Mouse (Mus musculus): ENCODE measurements around the gene Cbwd1. TPM values are rescaled to one million over a fixed set of nuclear protein-coding genes. Genes with fewer than 3 reads are reported as not detected.

The Cbwd1 gene
- polyA plus RNA-seq, 1 experiment from 2014 or later = 16.3 TPM

DNA sequence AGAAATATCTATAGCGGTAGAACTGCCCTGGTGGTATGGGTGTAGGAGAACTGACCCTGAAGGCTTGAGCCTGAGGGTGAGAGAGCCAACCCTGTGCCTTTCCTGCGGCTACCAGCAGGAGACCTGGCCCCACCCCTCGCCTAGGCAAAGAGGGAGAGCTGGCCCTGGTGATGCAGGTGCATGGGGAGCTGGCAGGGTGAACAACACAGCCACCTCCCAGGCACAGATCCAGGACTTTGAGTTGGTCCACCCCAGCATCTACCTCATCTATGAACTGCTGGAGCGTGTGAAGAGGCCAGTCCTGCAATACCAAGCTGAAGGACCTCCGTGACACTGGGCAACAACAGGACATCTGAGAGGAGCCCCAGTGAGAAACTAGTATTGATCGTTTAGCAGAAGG is 32.1 kb upstream of the Cbwd1 start:
- peaks cover 27% of the 10 kb centered on the region for H3K27me3 ChIP-seq
- H3K4me3 ChIP-seq (replicated peaks) = no peak overlapping the region
- H3K9me3 ChIP-seq = no peaks in the 10 kb centered on the region
- H3K4me2 ChIP-seq (replicated peaks) = no peak overlapping the region
- no peak overlapping the region for H3K9ac ChIP-seq (replicated peaks)
- H3K27ac ChIP-seq = no peak overlapping the region
- no peaks in the 10 kb centered on the region for H3K36me3 ChIP-seq
- ATAC-seq = no peak
- 63% methylated on average over 6 of the region's 6 CpGs for WGBS
- H3K4me1 ChIP-seq (replicated peaks) = no peaks in the 10 kb centered on the region

DNA sequence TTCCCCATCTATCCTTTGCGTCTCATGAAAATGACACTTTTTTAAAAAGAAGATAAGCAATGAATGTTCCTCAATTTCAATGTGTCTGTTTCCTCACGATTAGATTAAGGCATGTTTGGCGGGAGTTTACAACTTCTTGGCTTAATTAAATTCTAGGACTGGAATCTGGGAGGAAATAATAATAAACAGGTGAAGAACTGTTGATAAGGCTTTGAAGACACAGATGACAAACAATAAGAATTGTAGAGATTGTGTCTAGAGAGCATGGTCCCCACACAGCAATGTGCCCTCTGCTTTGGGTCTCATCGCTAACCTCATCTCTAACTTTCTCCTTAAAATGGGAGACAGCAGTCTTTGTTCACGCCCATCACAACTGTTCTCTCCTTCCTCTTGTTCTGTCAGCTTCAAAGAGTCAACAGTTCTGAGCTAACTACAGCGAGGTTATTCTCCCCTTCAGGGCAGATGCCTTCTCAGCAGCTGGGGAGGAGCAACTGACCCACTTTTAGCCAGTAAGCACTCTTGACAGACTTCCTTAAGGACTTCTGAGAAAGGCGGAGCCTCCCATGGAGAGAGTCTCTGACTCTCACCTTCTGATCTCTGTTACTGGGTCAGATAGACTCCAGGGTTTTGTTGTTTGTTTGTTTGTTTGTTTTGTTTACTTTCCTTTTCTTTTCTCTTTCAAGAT is 28.9 kb upstream of the Cbwd1 start:
- no peak for ATAC-seq
- Histone ChIP-seq H3K4me3 (replicated peaks) (no peak overlapping the region), H3K4me1 (replicated peaks) (no peaks in the 10 kb centered on the region), H3K27ac (no peak overlapping the region), H3K9ac (replicated peaks) (no peak overlapping the region), H3K27me3 (no peaks in the 10 kb centered on the region), H3K36me3 (no peaks in the 10 kb centered on the region), H3K9me3 (no peaks in the 10 kb centered on the region), H3K4me2 (replicated peaks) (no peak overlapping the region)
- 78% methylated on average over 7 of the region's 7 CpGs for WGBS

- Histone ChIP-seq H3K4me2 (replicated peaks) (no peak overlapping the region), H3K9ac (replicated peaks) (no peak overlapping the region), H3K4me1 (replicated peaks) (no peaks in the 10 kb centered on the region), H3K27ac (no peak overlapping the region), H3K36me3 (no peaks in the 10 kb centered on the region), H3K27me3 (no peaks in the 10 kb centered on the region), H3K9me3 (no peaks in the 10 kb centered on the region), H3K4me3 (replicated peaks) (no peak overlapping the region)
- ATAC-seq = no peak
- 81% methylated on average over 5 of the region's 5 CpGs for WGBS
Measured at GRCm38 (mm10) chr19:24988831-24989230, 27.4 kb upstream of the Cbwd1 start.

GRCm38 (mm10) chr19:24987355-24987754 is 25.9 kb upstream of the Cbwd1 start:
- Histone ChIP-seq H3K27ac (no peak overlapping the region), H3K4me2 (replicated peaks) (no peak overlapping the region), H3K9me3 (no peaks in the 10 kb centered on the region), H3K9ac (replicated peaks) (no peak overlapping the region), H3K4me3 (replicated peaks) (no peak overlapping the region), H3K4me1 (replicated peaks) (no peaks in the 10 kb centered on the region), H3K36me3 (no peaks in the 10 kb centered on the region), H3K27me3 (no peaks in the 10 kb centered on the region)
- 63% methylated on average over 4 of the region's 4 CpGs for WGBS
- ATAC-seq = no peak

GRCm38 (mm10) chr19:24985045-24985444 is 23.6 kb upstream of the Cbwd1 start:
- H3K36me3 ChIP-seq = no peaks in the 10 kb centered on the region
- WGBS = 96% methylated on average over 2 of the region's 2 CpGs

GRCm38 (mm10) chr19:24983857-24984498 is 22.6 kb upstream of the Cbwd1 start:
- Histone ChIP-seq H3K27ac (no peak overlapping the region), H3K4me2 (replicated peaks) (no peak overlapping the region), H3K4me1 (replicated peaks) (0 out of 2 replicates have a peak, but pooled peaks cover 5% of the 10 kb centered on the region), H3K9me3 (no peaks in the 10 kb centered on the region), H3K9ac (replicated peaks) (no peak overlapping the region), H3K27me3 (no peaks in the 10 kb centered on the region), H3K4me3 (replicated peaks) (no peak overlapping the region), H3K36me3 (no peaks in the 10 kb centered on the region)
- 87% methylated on average over 7 of the region's 7 CpGs for WGBS
- no peak for ATAC-seq

More at GRCm38 (mm10) chr19:24985045-24985444, 23.6 kb upstream of the Cbwd1 start:
- Histone ChIP-seq H3K4me2 (replicated peaks) (no peak overlapping the region), H3K4me3 (replicated peaks) (no peak overlapping the region), H3K27ac (no peak overlapping the region), H3K4me1 (replicated peaks) (0 out of 2 replicates have a peak, but pooled peaks cover 5% of the 10 kb centered on the region), H3K9ac (replicated peaks) (no peak overlapping the region), H3K27me3 (no peaks in the 10 kb centered on the region), H3K9me3 (no peaks in the 10 kb centered on the region)
- no peak for ATAC-seq

DNA sequence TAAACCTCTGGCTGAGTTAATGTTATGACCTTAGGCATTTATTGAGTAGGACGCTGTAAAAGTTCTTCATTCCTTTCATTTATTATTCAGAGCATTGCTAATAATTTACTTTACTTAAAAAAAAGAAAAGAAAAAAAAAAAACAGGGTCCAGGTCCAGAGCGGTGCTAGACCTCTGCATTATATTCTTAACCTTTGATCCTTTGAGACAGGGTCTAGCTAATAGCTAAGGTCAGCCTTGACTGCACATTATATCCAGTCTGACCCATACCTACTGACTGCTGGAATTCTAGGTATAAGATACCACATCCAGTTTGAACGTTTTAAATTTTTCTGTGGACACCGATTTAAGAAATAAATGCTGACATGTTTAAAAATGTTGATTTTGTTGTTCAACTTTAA is 21.6 kb upstream of the Cbwd1 start:
- no peak for ATAC-seq

GRCm38 (mm10) chr19:24981294-24981693 is 19.9 kb upstream of the Cbwd1 start:
- Histone ChIP-seq H3K9ac (replicated peaks) (no peak overlapping the region), H3K36me3 (no peaks in the 10 kb centered on the region), H3K9me3 (no peaks in the 10 kb centered on the region), H3K27me3 (no peaks in the 10 kb centered on the region), H3K4me1 (replicated peaks) (0 out of 2 replicates have a peak, but pooled peaks cover 5% of the 10 kb centered on the region), H3K27ac (no peak overlapping the region), H3K4me3 (replicated peaks) (no peak overlapping the region), H3K4me2 (replicated peaks) (no peak overlapping the region)
- WGBS = 74% methylated on average over 8 of the region's 8 CpGs
- ATAC-seq = peak; percentile 66

More for the DNA sequence above, 21.6 kb upstream of the Cbwd1 start:
- H3K9me3 ChIP-seq = no peaks in the 10 kb centered on the region
- no peak overlapping the region for H3K27ac ChIP-seq
- H3K4me1 ChIP-seq (replicated peaks) = 0 out of 2 replicates have a peak, but pooled peaks cover 5% of the 10 kb centered on the region
- H3K36me3 ChIP-seq = no peaks in the 10 kb centered on the region
- WGBS = 89% methylated on average over 4 of the region's 4 CpGs
- no peak overlapping the region for H3K4me3 ChIP-seq (replicated peaks)
- no peak overlapping the region for H3K9ac ChIP-seq (replicated peaks)
- no peaks in the 10 kb centered on the region for H3K27me3 ChIP-seq
- H3K4me2 ChIP-seq (replicated peaks) = no peak overlapping the region

DNA sequence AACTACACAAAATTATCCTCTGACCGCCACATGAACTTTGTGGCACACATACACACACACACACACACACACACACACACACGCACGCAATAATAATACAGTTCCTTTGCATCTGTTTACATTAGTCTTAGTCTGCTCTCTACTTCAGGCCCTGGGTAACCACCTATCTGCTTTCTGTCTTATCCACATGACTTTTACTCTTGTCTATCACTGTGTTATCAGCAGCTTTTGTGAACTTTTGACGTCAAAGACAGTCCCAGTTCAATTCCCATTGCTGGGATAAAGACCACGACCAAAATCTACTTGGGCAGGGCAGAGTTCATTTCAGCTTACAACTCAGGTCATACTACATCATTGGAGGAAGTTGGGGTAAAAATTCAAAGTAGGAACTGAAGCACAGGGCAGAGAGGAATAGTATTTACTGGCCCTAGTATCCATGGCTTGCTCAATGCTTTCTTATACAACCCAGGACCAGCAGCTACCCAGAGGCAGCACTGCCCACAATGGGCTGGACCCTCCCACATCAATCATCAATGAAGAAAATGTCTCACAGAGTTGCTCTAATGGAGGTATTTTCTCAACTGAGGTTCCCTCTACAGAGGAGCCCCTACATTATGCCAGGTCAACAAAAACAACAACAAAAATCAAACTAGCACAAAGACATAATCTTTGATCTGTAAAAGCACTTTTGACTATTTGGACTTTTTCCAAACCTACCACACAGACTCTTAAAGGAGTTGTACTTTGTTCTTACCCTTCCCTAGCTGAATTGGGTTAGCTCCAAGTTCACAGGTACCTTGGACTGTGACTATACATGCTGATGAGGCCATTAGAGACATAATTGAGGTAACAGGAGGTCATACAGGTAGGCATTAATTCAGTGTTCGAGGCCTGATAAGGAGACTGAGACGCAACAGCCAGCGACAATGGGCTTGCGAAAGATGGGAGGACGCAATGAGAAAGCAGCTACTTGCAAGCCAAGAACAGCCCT is 17.7 kb upstream of the Cbwd1 start:
- WGBS = 89% methylated on average over 10 of the region's 10 CpGs
- Histone ChIP-seq H3K36me3 (no peaks in the 10 kb centered on the region), H3K9me3 (no peaks in the 10 kb centered on the region), H3K4me2 (replicated peaks) (no peak overlapping the region), H3K4me1 (replicated peaks) (0 out of 2 replicates have a peak, but pooled peaks cover 5% of the 10 kb centered on the region), H3K4me3 (replicated peaks) (no peak overlapping the region), H3K9ac (replicated peaks) (no peak overlapping the region), H3K27me3 (no peaks in the 10 kb centered on the region), H3K27ac (no peak overlapping the region)
- ATAC-seq = no peak

DNA sequence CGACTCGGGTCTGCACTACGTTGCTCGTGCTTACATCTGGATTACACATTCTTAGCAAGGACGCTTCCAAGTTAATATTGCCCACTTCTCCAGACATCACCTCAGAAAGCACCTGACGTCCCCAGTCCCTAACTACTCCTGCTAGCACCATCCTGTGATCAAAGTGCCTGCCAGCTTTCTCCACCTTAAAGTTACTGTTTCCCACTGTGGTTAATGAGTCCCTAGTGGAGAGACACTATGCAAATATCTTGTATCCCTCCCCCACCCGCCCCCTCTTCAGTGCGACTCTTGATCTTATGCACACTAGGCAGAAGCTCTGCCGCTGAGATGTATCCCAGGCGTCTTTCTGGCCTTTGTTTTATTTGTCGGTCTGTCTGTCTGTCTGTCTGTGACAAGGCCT is 16.6 kb upstream of the Cbwd1 start:
- no peak overlapping the region for H3K9ac ChIP-seq (replicated peaks)
- WGBS = 80% methylated on average over 11 of the region's 11 CpGs
- no peak overlapping the region for H3K4me2 ChIP-seq (replicated peaks)
- H3K4me3 ChIP-seq (replicated peaks) = no peak overlapping the region
- H3K27ac ChIP-seq = no peak overlapping the region
- 0 out of 2 replicates have a peak, but pooled peaks cover 5% of the 10 kb centered on the region for H3K4me1 ChIP-seq (replicated peaks)
- no peaks in the 10 kb centered on the region for H3K36me3 ChIP-seq
- no peak for ATAC-seq
- H3K27me3 ChIP-seq = no peaks in the 10 kb centered on the region
- no peaks in the 10 kb centered on the region for H3K9me3 ChIP-seq

- H3K27ac ChIP-seq = no peak overlapping the region
Measured at GRCm38 (mm10) chr19:24972701-24973390, 11.4 kb upstream of the Cbwd1 start.

More at GRCm38 (mm10) chr19:24972701-24973390, 11.4 kb upstream of the Cbwd1 start:
- no peaks in the 10 kb centered on the region for H3K9me3 ChIP-seq
- no peaks in the 10 kb centered on the region for H3K4me1 ChIP-seq (replicated peaks)
- H3K27me3 ChIP-seq = no peaks in the 10 kb centered on the region
- no peak overlapping the region for H3K4me3 ChIP-seq (replicated peaks)
- no peaks in the 10 kb centered on the region for H3K36me3 ChIP-seq
- ATAC-seq = no peak
- H3K4me2 ChIP-seq (replicated peaks) = no peak overlapping the region
- 84% methylated on average over 3 of the region's 3 CpGs for WGBS
- H3K9ac ChIP-seq (replicated peaks) = no peak overlapping the region
